Mouse (Mus musculus): ENCODE measurements around the gene Ttc23.

GRCm38 (mm10) chr7:67654668-67655067, 7.5 kb downstream of the Ttc23 start:
- no peak for TF ChIP-seq CTCF (conservative IDR thresholded peaks at IDR 0.05; ENCODE audit: insufficient read depth, insufficient read length, low read depth, low read length)
- no peak for TF ChIP-seq POLR2A (IDR thresholded peaks at IDR 0.05; ENCODE audit: low read depth, low read length)
